Mouse (Mus musculus): ENCODE data around the gene Slc48a1. TPM values are rescaled to one million over a fixed set of nuclear protein-coding genes. Genes with fewer than 3 reads are reported as not detected.

The Slc48a1 gene
- polyA plus RNA-seq, 1 experiment from 2014 or later = 24.3 TPM

DNA sequence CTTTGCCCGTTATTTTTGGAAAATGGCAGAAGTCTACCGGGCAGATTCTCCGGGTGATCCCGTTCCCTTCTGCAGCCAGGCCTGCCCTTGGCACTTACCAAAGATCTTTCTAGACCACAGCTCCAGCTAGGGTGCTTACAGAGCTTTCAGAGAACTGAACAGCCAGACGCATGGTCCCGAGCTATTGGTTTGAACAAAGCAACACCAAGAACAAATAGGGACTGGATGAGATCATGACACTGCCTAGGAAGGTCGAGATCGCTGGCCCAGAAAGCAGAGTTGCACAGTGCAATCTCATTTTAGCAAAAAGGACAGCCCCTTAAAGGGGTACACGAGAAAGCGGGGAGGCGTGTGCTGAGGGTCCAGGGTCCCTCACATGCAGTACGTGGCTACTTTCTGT, 45.2 kb downstream of the Slc48a1 start:
- TF ChIP-seq CTCF (IDR thresholded peaks at IDR 0.05; ENCODE audit: low read depth) = no peak
- H3K9ac ChIP-seq (ENCODE audit: low read depth, low read length) = no peak overlapping the region
- no peak overlapping the region for H3K4me2 ChIP-seq (replicated peaks; ENCODE audit: low read depth)
- H3K4me3 ChIP-seq (ENCODE audit: low read depth, low read length) = no peak overlapping the region
- H3K9me3 ChIP-seq (ENCODE audit: control insufficient read depth) = no peaks in the 10 kb centered on the region
- H3K4me1 ChIP-seq (replicated peaks; ENCODE audit: control insufficient read depth, insufficient read depth, low read length) = no peaks in the 10 kb centered on the region
- H3K27ac ChIP-seq (ENCODE audit: low read depth, low read length) = no peak overlapping the region
- WGBS = 71% methylated on average over 12 of the region's 12 CpGs
- no peak for ATAC-seq
- no peaks in the 10 kb centered on the region for H3K27me3 ChIP-seq (replicated peaks; ENCODE audit: control insufficient read depth, insufficient read depth, low read length)
- H3K36me3 ChIP-seq (ENCODE audit: control insufficient read depth, insufficient read depth) = no peaks in the 10 kb centered on the region

DNA sequence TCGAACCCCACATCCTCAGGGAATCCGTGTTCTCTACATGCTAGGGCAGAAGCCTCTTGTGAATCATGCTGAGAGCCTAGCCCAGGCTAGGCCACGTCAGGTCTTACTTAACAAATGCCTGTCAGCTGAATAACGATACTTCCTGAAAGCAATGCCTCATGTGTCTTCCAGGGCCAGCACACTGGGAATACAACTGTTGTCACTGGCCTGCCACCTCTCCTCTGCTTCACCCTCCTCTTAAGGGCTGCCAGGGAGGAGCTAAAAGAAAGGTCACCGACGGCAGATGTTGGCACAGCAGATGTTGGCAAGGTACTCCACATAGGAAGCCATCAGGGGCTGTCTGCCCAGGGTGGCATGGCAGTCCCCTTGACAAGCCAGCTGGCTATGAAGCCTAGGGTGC, 45.7 kb downstream of the Slc48a1 start:
- no peaks in the 10 kb centered on the region for H3K9me3 ChIP-seq (ENCODE audit: control insufficient read depth)
- no peak overlapping the region for H3K27ac ChIP-seq (ENCODE audit: low read depth, low read length)
- ATAC-seq = no peak
- no peak for TF ChIP-seq CTCF (IDR thresholded peaks at IDR 0.05; ENCODE audit: low read depth)
- H3K4me2 ChIP-seq (replicated peaks; ENCODE audit: low read depth) = no peak overlapping the region
- H3K4me1 ChIP-seq (replicated peaks; ENCODE audit: control insufficient read depth, insufficient read depth, low read length) = no peaks in the 10 kb centered on the region
- H3K9ac ChIP-seq (ENCODE audit: low read depth, low read length) = no peak overlapping the region
- H3K27me3 ChIP-seq (replicated peaks; ENCODE audit: control insufficient read depth, insufficient read depth, low read length) = no peaks in the 10 kb centered on the region
- 78% methylated on average over 6 of the region's 6 CpGs for WGBS
- no peak overlapping the region for H3K4me3 ChIP-seq (ENCODE audit: low read depth, low read length)
- no peaks in the 10 kb centered on the region for H3K36me3 ChIP-seq (ENCODE audit: control insufficient read depth, insufficient read depth)

DNA sequence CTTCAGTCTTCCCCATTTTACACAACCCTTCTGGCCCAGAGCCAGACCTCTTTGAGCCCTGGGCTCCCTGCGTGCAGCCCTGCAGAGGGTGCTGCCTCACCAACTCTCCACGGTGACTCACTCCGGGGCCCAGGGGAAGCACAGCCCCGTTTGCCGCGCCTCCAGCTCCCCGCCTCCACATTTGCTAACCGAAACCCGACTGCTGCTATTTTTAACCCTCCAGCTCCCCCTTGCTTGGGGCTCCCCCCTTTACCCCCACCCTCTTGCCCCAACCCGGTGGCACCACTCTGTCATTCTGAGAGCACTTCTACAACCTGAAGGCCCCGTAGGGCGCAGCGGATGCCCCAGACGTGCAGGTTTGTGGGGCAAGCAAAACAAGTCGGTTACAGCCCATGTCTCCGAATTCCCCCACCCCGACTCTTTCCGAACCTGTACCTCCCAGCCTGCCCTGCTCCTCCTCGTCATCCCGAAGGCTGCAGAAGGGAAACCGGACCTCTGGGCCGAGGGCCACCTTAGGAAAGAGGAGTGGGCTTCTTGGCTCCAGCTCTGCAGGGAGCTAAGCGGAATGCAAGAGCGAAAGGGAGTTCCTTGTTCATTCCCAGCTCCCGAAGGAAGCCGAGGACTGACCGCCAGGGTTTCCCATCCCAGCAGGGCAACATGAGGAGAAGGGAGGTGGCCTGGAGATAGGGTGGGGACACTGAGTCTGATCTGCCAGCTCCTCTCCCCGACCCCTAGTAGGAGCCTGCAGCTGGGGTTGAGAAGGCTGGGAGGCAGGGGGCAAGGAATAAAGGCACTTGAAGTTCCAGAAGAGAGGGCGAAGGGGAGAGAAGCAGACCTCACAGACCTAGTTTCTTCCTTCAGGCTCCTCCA, 47.0 kb downstream of the Slc48a1 start:
- 7% methylated on average over 29 of the region's 29 CpGs for WGBS
- no peaks in the 10 kb centered on the region for H3K4me1 ChIP-seq (replicated peaks; ENCODE audit: control insufficient read depth, insufficient read depth, low read length)
- ATAC-seq = peak; percentile 77

DNA sequence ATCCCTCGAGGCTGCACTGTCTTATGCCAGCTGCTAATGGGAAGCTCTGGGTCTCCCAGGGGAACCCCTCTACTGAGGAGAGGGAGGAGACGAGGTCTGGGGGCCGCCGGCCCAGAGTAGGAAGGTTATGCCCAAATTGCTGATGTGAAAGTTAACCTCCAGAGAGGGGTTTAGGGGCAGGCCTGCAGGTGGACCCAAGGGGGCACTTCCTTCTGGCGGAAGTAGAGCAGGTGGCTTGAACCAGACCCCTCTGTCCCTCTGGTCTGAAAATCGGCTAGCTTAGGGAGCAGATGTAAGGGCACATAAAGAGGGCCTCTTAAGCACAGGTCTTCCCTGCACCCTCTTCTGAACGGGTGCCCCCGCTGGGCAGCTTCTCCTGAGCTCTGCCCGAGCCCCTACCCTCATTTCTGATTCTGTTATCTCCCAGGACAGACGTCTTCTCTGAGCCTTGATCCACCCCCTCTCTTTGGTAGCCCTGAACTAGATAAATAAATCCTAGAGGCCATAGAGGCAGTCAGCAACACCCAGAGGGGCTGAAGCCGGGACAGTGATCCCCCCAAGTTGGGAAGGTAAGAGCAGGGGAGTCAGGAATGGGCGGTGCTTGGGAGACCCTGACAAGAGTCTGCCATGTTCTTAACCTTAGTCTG, 47.7 kb downstream of the Slc48a1 start:
- 74% methylated on average over 12 of the region's 12 CpGs for WGBS
- H3K36me3 ChIP-seq (ENCODE audit: control insufficient read depth, insufficient read depth) = no peaks in the 10 kb centered on the region
- H3K27me3 ChIP-seq (replicated peaks; ENCODE audit: control insufficient read depth, insufficient read depth, low read length) = no peaks in the 10 kb centered on the region
- H3K4me3 ChIP-seq (ENCODE audit: low read depth, low read length) = no peak overlapping the region
- H3K9me3 ChIP-seq (ENCODE audit: control insufficient read depth) = no peaks in the 10 kb centered on the region
- H3K4me1 ChIP-seq (replicated peaks; ENCODE audit: control insufficient read depth, insufficient read depth, low read length) = no peaks in the 10 kb centered on the region
- H3K27ac ChIP-seq (ENCODE audit: low read depth, low read length) = no peak overlapping the region; the same call in 1 of the 2 replicates
- TF ChIP-seq CTCF (IDR thresholded peaks at IDR 0.05; ENCODE audit: low read depth) = no peak
- peak overlapping the region; percentile 77 for H3K4me2 ChIP-seq (replicated peaks; ENCODE audit: low read depth)
- H3K9ac ChIP-seq (ENCODE audit: low read depth, low read length) = no peak overlapping the region
- ATAC-seq = no peak

More for the DNA sequence above, 47.0 kb downstream of the Slc48a1 start:
- Histone ChIP-seq H3K27me3 (replicated peaks; ENCODE audit: control insufficient read depth, insufficient read depth, low read length) (no peaks in the 10 kb centered on the region), H3K4me2 (replicated peaks; ENCODE audit: low read depth) (peak overlapping the region; percentile 77), H3K36me3 (ENCODE audit: control insufficient read depth, insufficient read depth) (no peaks in the 10 kb centered on the region), H3K27ac (ENCODE audit: low read depth, low read length) (peak overlapping the region; percentile 47), H3K9me3 (ENCODE audit: control insufficient read depth) (no peaks in the 10 kb centered on the region), H3K9ac (ENCODE audit: low read depth, low read length) (peak overlapping the region; percentile 45; the same call in 1 of the 2 replicates), H3K4me3 (ENCODE audit: low read depth, low read length) (peak overlapping the region; percentile 41)
- TF ChIP-seq CTCF (IDR thresholded peaks at IDR 0.05; ENCODE audit: low read depth) = peak; percentile 79

DNA sequence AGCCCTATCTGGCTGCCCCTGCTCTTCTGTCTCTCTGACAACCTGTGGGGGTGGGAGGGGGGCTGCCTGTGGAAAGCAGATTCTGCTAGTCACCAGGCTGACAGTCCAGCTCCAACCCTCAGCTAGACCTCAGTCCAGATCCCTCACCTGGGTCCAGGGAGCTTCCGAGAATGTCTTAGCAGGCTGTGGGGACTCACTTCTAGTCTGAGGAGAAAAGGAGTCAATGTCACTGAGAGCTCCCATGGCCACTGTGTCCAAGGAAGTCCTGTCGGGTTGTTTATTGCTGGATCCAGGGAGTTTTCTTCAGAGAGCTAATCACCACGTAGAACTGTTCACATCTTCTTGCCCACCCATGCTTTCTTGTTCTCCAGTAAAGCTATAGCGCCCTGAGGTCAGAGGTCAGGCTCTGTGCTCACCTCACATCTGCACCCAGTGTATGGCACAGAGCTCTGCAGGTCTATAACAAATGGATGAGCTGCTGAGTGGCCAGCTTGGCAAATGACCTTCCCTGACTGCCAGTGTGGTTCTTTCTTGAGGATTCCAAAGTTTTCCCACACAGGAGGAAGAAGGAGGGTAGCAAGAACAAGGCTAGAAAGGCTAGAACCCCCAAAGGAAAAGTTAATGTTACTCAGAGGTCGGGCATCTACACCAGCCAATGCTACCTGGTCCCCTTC, 48.4 kb downstream of the Slc48a1 start:
- Histone ChIP-seq H3K27me3 (replicated peaks; ENCODE audit: control insufficient read depth, insufficient read depth, low read length) (no peaks in the 10 kb centered on the region), H3K4me2 (replicated peaks; ENCODE audit: low read depth) (no peak overlapping the region), H3K4me3 (ENCODE audit: low read depth, low read length) (no peak overlapping the region), H3K9me3 (ENCODE audit: control insufficient read depth) (no peaks in the 10 kb centered on the region), H3K9ac (ENCODE audit: low read depth, low read length) (no peak overlapping the region), H3K27ac (ENCODE audit: low read depth, low read length) (no peak overlapping the region), H3K36me3 (ENCODE audit: control insufficient read depth, insufficient read depth) (no peaks in the 10 kb centered on the region), H3K4me1 (replicated peaks; ENCODE audit: control insufficient read depth, insufficient read depth, low read length) (no peaks in the 10 kb centered on the region)
- no peak for TF ChIP-seq CTCF (IDR thresholded peaks at IDR 0.05; ENCODE audit: low read depth)
- ATAC-seq = no peak
- WGBS = 68% methylated on average over 5 of the region's 5 CpGs

DNA sequence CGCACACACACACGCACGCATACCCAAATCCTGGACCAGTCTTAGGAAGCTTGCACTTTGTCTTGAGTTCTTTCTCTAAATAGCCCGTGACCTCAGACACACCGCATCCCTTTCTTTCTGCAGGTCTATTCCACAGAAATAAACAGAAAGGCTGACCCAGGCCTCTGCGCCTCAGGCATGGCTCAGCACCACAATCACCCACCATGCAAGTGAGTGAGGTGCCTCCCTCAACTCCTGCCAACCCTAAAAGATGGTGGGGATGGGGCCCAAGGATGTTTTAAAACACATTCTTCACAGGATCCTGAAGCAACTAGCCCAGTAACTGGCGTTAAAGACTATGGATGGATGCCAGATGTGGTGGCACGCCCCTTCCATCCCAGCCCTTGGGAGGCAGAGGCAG, 49.1 kb downstream of the Slc48a1 start:
- no peaks in the 10 kb centered on the region for H3K27me3 ChIP-seq (replicated peaks; ENCODE audit: control insufficient read depth, insufficient read depth, low read length)
- ATAC-seq = no peak
- no peak overlapping the region for H3K4me3 ChIP-seq (ENCODE audit: low read depth, low read length)
- no peak overlapping the region for H3K4me2 ChIP-seq (replicated peaks; ENCODE audit: low read depth)
- H3K9me3 ChIP-seq (ENCODE audit: control insufficient read depth) = no peaks in the 10 kb centered on the region
- WGBS = 84% methylated on average over 8 of the region's 8 CpGs
- H3K4me1 ChIP-seq (replicated peaks; ENCODE audit: control insufficient read depth, insufficient read depth, low read length) = no peaks in the 10 kb centered on the region
- no peak for TF ChIP-seq CTCF (IDR thresholded peaks at IDR 0.05; ENCODE audit: low read depth)
- no peak overlapping the region for H3K27ac ChIP-seq (ENCODE audit: low read depth, low read length)
- H3K36me3 ChIP-seq (ENCODE audit: control insufficient read depth, insufficient read depth) = no peaks in the 10 kb centered on the region
- no peak overlapping the region for H3K9ac ChIP-seq (ENCODE audit: low read depth, low read length)

Data from intestine, postnatal 0 days (tissue).